Mouse (Mus musculus) forebrain, embryonic 10.5 days (tissue): ENCODE measurements at regions not wholly inside any gene's neighbourhood (a gene's known extent, or its start where the extent isn't known, plus 50 kb on each side); places are given as distances from the start of the nearest gene placed in this dataset.

Experiments
- DNase-seq: peaks from one replicate; pipeline ENCODE4 v3.0.0-alpha.2; 2017; ENCODE audit warnings: low spot score; ENCODE audit errors: extremely low spot score
- H3K27ac ChIP-seq: fragments of 300-500 bp; sonication (generic); 2 replicates; pipeline ENCODE4 v1.5.1; 2016; ENCODE audit warnings: mild to moderate bottlenecking
- H3K27me3 ChIP-seq: fragments of 300-500 bp; sonication (generic); 2 replicates; pipeline ENCODE4 v1.6.1; 2016; ENCODE audit warnings: mild to moderate bottlenecking; ENCODE audit not compliant: poor library complexity, severe bottlenecking
- H3K36me3 ChIP-seq: fragments of 300-500 bp; sonication (generic); replicated peaks from 2 replicates; pipeline ENCODE4 v1.6.1; 2016; ENCODE audit warnings: mild to moderate bottlenecking, moderate library complexity
- H3K4me1 ChIP-seq: fragments of 300-500 bp; sonication (generic); 2 replicates; pipeline ENCODE4 v1.6.1; 2016
- H3K4me3 ChIP-seq: fragments of 300-500 bp; sonication (generic); 2 replicates; pipeline ENCODE4 v1.5.1; 2016; ENCODE audit warnings: mild to moderate bottlenecking, moderate library complexity
- H3K9me3 ChIP-seq: fragments of 300-500 bp; sonication (generic); 2 replicates; pipeline ENCODE4 v1.6.1; 2016; ENCODE audit warnings: mild to moderate bottlenecking, moderate library complexity
- WGBS: fragments of 180-500 bp; shearing (Covaris S2); methylation state at CpG from one replicate; pipeline ENCODE4 v1.1.7; 2016; 5-methylcytosine and 5-hydroxymethylcytosine counted together

DNA sequence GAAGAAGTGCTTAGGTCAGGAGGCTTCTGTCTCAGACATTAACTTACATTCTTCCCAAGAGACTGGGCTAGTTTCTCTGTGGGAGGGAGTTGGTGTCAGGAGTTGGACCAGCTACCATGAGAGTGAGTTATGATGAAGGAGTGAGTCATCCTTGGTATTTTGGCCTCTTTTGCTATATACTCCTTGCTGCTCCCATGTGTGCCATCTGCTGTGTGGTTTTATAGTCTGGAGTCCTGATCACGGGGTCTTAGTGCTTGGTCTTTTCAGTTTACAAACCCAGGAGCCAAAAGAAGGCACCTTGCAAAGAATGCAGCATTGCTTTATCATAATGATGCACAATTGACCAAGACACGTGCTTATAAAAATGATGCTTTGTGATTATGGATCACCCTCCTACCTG lies 56.6 kb downstream of the Zfp503 start:
- WGBS, result 82% methylated on average over 2 of the region's 2 CpGs
- no peak for DNase-seq
- H3K9me3 ChIP-seq, result no peaks in the 10 kb centered on the region
- H3K36me3 ChIP-seq, result no peaks in the 10 kb centered on the region
- no peak overlapping the region for H3K4me3 ChIP-seq
- H3K27ac ChIP-seq, result no peak overlapping the region
- H3K27me3 ChIP-seq, result no peaks in the 10 kb centered on the region
- H3K4me1 ChIP-seq, result no peaks in the 10 kb centered on the region

GRCm38 (mm10) chr14:21931944-21932343 lies 57.5 kb downstream of the Zfp503 start:
- no peaks in the 10 kb centered on the region for H3K4me1 ChIP-seq
- no peaks in the 10 kb centered on the region for H3K36me3 ChIP-seq
- H3K4me3 ChIP-seq, result no peak overlapping the region
- no peaks in the 10 kb centered on the region for H3K27me3 ChIP-seq
- H3K9me3 ChIP-seq, result no peaks in the 10 kb centered on the region
- no peak overlapping the region for H3K27ac ChIP-seq
- no peak for DNase-seq
- 70% methylated on average over 7 of the region's 7 CpGs for WGBS

- WGBS, result 83% methylated on average over 5 of the region's 5 CpGs
- H3K9me3 ChIP-seq, result no peaks in the 10 kb centered on the region
- no peak overlapping the region for H3K4me3 ChIP-seq
- no peak overlapping the region for H3K27ac ChIP-seq
- H3K27me3 ChIP-seq, result no peaks in the 10 kb centered on the region
- DNase-seq, result no peak
- H3K4me1 ChIP-seq, result no peaks in the 10 kb centered on the region
- H3K36me3 ChIP-seq, result no peaks in the 10 kb centered on the region
Measured at GRCm38 (mm10) chr14:21929048-21929447, 60.4 kb downstream of the Zfp503 start.

DNA sequence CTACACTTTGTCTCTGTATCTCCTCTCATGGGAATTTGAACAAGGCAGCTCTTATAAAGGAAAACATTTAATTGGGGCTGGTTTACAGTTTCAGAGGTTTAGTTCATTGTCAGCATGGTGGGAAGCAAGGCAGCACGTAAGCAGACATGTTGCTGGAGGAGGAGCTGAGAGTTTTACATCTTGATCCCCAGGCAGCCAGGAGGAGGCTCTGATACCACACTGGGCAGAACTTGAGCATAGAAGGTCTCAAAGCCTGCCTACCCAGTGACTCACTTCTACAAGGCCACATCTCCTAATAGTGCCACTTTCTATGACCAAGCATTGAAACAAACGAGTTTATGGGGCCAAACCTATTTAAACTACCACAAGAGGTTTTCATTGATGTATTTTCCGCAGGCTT lies 67.9 kb upstream of the Comtd1 start:
- Histone ChIP-seq H3K27ac (no peak overlapping the region), H3K27me3 (no peaks in the 10 kb centered on the region), H3K4me1 (no peaks in the 10 kb centered on the region), H3K4me3 (no peak overlapping the region), H3K9me3 (no peaks in the 10 kb centered on the region), H3K36me3 (no peaks in the 10 kb centered on the region)
- DNase-seq, result no peak
- 84% methylated on average over 3 of the region's 3 CpGs for WGBS

- Histone ChIP-seq H3K27ac (no peak overlapping the region), H3K36me3 (no peaks in the 10 kb centered on the region), H3K27me3 (no peaks in the 10 kb centered on the region), H3K9me3 (no peaks in the 10 kb centered on the region), H3K4me3 (no peak overlapping the region), H3K4me1 (peaks cover 15% of the 10 kb centered on the region)
- WGBS, result 87% methylated on average over 18 of the region's 18 CpGs
- no peak for DNase-seq
Measured at GRCm38 (mm10) chr14:21904498-21905395, 56.0 kb upstream of the Comtd1 start.

DNA sequence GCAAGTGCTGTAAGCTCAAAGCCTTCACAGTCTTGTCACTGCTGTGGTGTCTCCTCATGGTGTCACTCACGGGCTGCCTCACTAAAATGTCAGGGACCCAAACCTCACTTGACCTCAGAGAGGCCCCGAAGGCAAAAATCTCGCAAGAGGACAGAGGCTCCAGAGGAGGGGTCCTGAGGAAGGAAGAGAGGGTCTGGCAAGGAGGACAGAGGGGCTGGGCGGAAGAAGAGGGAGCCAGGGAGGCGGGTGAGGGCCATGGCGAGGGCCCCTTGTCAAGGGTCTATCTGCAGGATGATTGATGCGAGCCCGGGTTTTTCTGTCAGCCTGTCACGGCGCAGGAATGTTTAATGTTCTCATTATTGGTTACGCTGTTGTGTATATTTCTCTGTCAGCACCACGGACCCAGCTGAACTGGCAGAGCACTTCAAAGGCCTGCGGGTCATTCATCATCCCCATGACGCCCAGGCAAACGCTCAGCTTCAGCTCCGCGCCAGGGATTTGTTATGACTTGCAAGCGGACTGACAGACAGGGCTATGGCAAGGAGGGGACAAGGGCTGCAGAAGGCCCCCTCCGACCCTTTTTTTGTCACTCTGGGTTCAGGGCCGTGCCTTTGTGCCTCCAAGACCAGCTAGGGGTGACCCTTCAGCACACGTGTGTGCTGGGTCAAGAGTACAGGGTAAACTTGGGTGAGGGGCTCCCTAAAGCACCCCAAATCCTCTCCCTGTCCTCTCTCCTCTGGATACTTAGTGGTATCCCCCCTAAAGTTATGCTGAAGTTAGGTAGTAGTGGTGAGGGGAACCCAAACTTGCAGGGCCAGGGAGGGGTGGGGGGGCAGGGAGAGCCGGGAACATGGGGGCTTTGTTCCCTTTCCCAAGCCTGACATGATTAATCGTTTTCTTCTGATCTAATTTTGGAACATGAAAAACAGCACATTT lies 55.1 kb upstream of the Comtd1 start:
- 69% methylated on average over 23 of the region's 23 CpGs for WGBS
- no peaks in the 10 kb centered on the region for H3K27me3 ChIP-seq
- H3K4me1 ChIP-seq, result peaks cover 15% of the 10 kb centered on the region

GRCm38 (mm10) chr14:21902856-21903255 lies 54.1 kb upstream of the Comtd1 start:
- 81% methylated on average over 1 of the region's 1 CpGs for WGBS
- Histone ChIP-seq H3K27ac (no peak overlapping the region), H3K4me3 (no peak overlapping the region), H3K27me3 (no peaks in the 10 kb centered on the region), H3K36me3 (no peaks in the 10 kb centered on the region), H3K9me3 (no peaks in the 10 kb centered on the region), H3K4me1 (peaks cover 15% of the 10 kb centered on the region)
- DNase-seq, result no peak

More for the DNA sequence above, 55.1 kb upstream of the Comtd1 start:
- Histone ChIP-seq H3K36me3 (no peaks in the 10 kb centered on the region), H3K27ac (peak overlapping the region; percentile 54; the same call in 1 of the 2 replicates), H3K9me3 (no peaks in the 10 kb centered on the region), H3K4me3 (no peak overlapping the region)
- DNase-seq, result peak; percentile 25

GRCm38 (mm10) chr14:21902456-21902855 lies 53.7 kb upstream of the Comtd1 start:
- H3K4me3 ChIP-seq, result no peak overlapping the region
- no peak overlapping the region for H3K27ac ChIP-seq
- peaks cover 15% of the 10 kb centered on the region for H3K4me1 ChIP-seq
- WGBS, result 91% methylated on average over 3 of the region's 3 CpGs
- no peaks in the 10 kb centered on the region for H3K27me3 ChIP-seq
- DNase-seq, result no peak
- H3K36me3 ChIP-seq, result no peaks in the 10 kb centered on the region
- no peaks in the 10 kb centered on the region for H3K9me3 ChIP-seq

GRCm38 (mm10) chr14:21900951-21901350 lies 52.2 kb upstream of the Comtd1 start:
- Histone ChIP-seq H3K4me3 (no peak overlapping the region), H3K9me3 (no peaks in the 10 kb centered on the region), H3K36me3 (no peaks in the 10 kb centered on the region), H3K27ac (no peak overlapping the region), H3K27me3 (no peaks in the 10 kb centered on the region), H3K4me1 (peaks cover 15% of the 10 kb centered on the region)
- 74% methylated on average over 2 of the region's 2 CpGs for WGBS
- DNase-seq, result no peak

GRCm38 (mm10) chr14:21900516-21900915 lies 51.7 kb upstream of the Comtd1 start:
- no peaks in the 10 kb centered on the region for H3K36me3 ChIP-seq
- no peak overlapping the region for H3K4me3 ChIP-seq
- no peaks in the 10 kb centered on the region for H3K9me3 ChIP-seq
- no peak for DNase-seq
- H3K4me1 ChIP-seq, result peaks cover 15% of the 10 kb centered on the region
- WGBS, result 38% methylated on average over 1 of the region's 1 CpGs
- H3K27ac ChIP-seq, result no peak overlapping the region
- H3K27me3 ChIP-seq, result no peaks in the 10 kb centered on the region
